Mouse (Mus musculus): Measurements from ENCODE around the gene Col9a3. TPM values are rescaled to one million over a fixed set of nuclear protein-coding genes. Genes with fewer than 3 reads are reported as not detected.

Col9a3 gene
- polyA plus RNA-seq, 1 experiment from 2014 or later, result 11.5 TPM

DNA sequence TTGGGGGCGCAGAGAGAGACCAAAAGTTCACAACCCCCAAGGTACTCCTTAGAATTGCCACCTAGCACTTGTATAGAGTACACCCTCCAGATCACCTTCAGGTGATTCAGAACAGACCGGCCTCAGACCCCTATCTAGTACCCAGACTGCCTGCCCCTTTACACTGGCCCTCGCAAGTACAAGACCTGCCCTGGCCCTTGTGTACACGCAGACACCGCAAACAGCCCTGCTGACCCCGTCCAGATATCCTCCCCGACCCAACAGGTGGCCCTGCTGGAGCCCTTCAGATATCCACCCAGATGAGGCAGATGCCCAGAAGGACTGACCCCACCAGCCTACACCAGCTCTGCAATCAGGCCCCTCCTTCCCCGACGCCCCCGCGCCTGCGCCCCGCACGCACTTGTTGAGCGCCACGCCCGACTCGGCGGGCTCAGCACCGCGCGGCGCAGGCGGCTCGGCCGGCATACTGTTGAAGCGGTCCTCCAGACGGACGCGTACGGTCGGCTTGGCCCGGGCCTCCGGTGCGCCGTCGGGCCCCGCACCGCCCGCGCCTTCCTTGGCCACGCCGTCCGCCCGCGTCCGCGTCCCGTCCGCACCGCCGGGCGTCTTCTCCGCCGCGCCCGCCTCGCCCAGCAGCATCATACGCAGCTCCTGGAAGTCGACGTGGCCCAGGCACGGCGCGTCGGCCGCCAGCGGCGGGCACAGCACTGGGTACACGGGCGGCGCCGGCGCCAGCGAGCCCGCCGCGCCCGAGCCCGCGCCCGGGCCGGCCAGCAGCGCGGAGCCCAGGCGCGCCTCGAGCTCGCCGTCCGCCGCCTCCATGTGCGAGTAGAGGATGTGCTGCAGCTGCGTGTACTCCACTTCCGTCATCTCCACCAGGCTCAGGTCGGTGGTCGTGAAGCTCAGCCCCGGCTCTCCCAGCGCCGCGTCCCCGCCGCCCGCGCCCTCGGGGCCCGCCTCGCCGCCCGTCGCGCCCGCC is 44.3 kb downstream of the Col9a3 start:
- ATAC-seq (replicated peaks; ENCODE audit: insufficient number of reproducible peaks, low FRiP score, low TSS enrichment, low read depth), result peak; percentile 56; the same call in 1 of the 2 replicates
- peak overlapping the region; percentile 18; the same call in 1 of the 2 replicates for H3K9ac ChIP-seq (replicated peaks; ENCODE audit: low read length)
- H3K4me2 ChIP-seq (ENCODE audit: low read depth, low read length), result peak overlapping the region; percentile 41
- H3K27ac ChIP-seq (replicated peaks; ENCODE audit: low read depth, low read length), result no peak overlapping the region
- no peak for DNase-seq (ENCODE audit: low spot score)
- H3K9me3 ChIP-seq (replicated peaks; ENCODE audit: control insufficient read depth, low read length), result peaks cover 8% of the 10 kb centered on the region
- 2% methylated on average over 86 of the region's 112 CpGs for whole genome bisulfite sequencing
- H3K4me1 ChIP-seq (ENCODE audit: control insufficient read depth, insufficient read depth, low read length), result peaks cover 3% of the 10 kb centered on the region; the same call in 1 of the 2 replicates
- peak overlapping the region; percentile 32 for H3K4me3 ChIP-seq (ENCODE audit: low read depth, low read length)
- H3K27me3 ChIP-seq (ENCODE audit: control insufficient read depth, insufficient read depth, low read length), result peaks cover 33% of the 10 kb centered on the region
- H3K36me3 ChIP-seq (replicated peaks; ENCODE audit: control insufficient read depth, insufficient read depth, low read depth, low read length), result no peaks in the 10 kb centered on the region

DNA sequence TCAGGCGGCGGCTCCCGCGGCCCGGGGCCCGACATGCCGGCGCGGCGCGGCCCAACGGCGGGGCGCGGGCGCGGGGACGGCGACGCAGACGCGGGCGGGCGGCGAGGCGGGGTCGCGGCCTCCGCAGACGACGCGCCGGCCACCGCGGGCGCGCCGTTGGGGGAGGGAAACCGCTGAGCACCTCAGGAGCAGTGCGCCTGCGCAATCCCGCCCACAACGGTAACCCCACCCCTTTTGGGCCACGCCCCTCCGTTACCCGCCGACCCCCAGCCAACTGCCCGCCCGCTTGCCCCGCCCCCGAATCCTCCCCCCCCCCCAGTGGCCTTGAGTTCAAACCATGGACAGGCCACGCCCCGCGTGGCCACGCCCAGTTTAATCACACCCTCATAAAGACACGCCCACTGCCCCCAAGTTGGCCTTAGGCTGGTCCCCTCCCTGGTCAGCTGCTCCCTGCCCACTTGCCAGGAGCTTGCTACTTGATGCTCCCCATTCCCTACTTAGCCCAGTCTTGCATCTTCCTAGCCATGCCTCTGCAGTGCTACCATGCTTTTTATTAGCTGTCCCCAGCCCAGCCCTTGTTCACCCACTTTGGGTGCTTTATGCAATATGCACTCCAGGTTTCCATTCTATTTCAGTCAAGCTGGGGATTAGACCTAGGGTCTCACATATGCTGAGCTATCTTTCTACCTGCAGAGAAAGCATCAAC is 45.1 kb downstream of the Col9a3 start, which contains the start of gene Tcfl5:
Tcfl5 (minus strand) TSS at position 154 of the 706 bp plus-strand sequence.
- WGBS, result 0% methylated on average over 2 of the region's 56 CpGs
- Histone ChIP-seq H3K4me2 (ENCODE audit: low read depth, low read length) (peak within 1 kb of the TSS; percentile 41), H3K4me1 (ENCODE audit: control insufficient read depth, insufficient read depth, low read length) (peaks cover 3% of the 10 kb centered on the region; the same call in 1 of the 2 replicates), H3K36me3 (replicated peaks; ENCODE audit: control insufficient read depth, insufficient read depth, low read depth, low read length) (no peaks in the 10 kb centered on the region), H3K4me3 (ENCODE audit: low read depth, low read length) (peak within 1 kb of the TSS; percentile 32), H3K27me3 (ENCODE audit: control insufficient read depth, insufficient read depth, low read length) (peaks cover 33% of the 10 kb centered on the region), H3K9me3 (replicated peaks; ENCODE audit: control insufficient read depth, low read length) (peaks cover 8% of the 10 kb centered on the region), H3K9ac (replicated peaks; ENCODE audit: low read length) (peak within 1 kb of the TSS; percentile 18; the same call in 1 of the 2 replicates), H3K27ac (replicated peaks; ENCODE audit: low read depth, low read length) (no peak within 1 kb of the TSS)
- ATAC-seq (replicated peaks; ENCODE audit: insufficient number of reproducible peaks, low FRiP score, low TSS enrichment, low read depth), result no peak
- DNase-seq (ENCODE audit: low spot score), result no peak

GRCm38 (mm10) chr2:180643626-180644025 is 46.0 kb downstream of the Col9a3 start:
- Histone ChIP-seq H3K4me3 (ENCODE audit: low read depth, low read length) (no peak overlapping the region), H3K36me3 (replicated peaks; ENCODE audit: control insufficient read depth, insufficient read depth, low read depth, low read length) (no peaks in the 10 kb centered on the region), H3K9me3 (replicated peaks; ENCODE audit: control insufficient read depth, low read length) (peaks cover 8% of the 10 kb centered on the region), H3K4me2 (ENCODE audit: low read depth, low read length) (no peak overlapping the region), H3K4me1 (ENCODE audit: control insufficient read depth, insufficient read depth, low read length) (peaks cover 3% of the 10 kb centered on the region; the same call in 1 of the 2 replicates), H3K27me3 (ENCODE audit: control insufficient read depth, insufficient read depth, low read length) (peaks cover 33% of the 10 kb centered on the region), H3K27ac (replicated peaks; ENCODE audit: low read depth, low read length) (no peak overlapping the region), H3K9ac (replicated peaks; ENCODE audit: low read length) (no peak overlapping the region)
- ATAC-seq (replicated peaks; ENCODE audit: insufficient number of reproducible peaks, low FRiP score, low TSS enrichment, low read depth), result no peak
- no peak for DNase-seq (ENCODE audit: low spot score)

DNA sequence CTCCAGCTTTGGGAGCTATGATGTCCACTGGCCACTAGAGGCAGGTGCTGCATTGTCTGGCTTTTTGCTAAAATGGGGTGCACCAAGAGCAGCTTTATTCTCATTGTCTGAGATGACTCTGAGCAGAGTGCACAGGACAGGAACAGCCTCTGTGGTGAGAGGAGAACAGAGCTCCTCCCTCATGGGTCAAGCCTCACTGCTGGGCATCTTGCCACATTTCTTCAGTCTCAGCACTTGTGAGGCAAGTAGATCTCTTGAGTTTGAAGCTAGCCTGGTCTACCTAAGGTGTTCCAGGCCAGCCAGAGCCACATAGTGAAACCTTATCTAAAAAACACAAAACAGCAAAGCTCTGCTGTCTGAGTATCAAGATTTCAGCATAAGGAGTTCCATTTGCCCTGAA is 49.3 kb downstream of the Col9a3 start:
- H3K27me3 ChIP-seq (ENCODE audit: control insufficient read depth, insufficient read depth, low read length), result peaks cover 11% of the 10 kb centered on the region
- no peak overlapping the region for H3K27ac ChIP-seq (replicated peaks; ENCODE audit: low read depth, low read length)
- H3K4me3 ChIP-seq (ENCODE audit: low read depth, low read length), result no peak overlapping the region
- ATAC-seq (replicated peaks; ENCODE audit: insufficient number of reproducible peaks, low FRiP score, low TSS enrichment, low read depth), result no peak
- H3K9me3 ChIP-seq (replicated peaks; ENCODE audit: control insufficient read depth, low read length), result peaks cover 8% of the 10 kb centered on the region
- peaks cover under 1% of the 10 kb centered on the region; the same call in 1 of the 2 replicates for H3K4me1 ChIP-seq (ENCODE audit: control insufficient read depth, insufficient read depth, low read length)
- no peak overlapping the region for H3K4me2 ChIP-seq (ENCODE audit: low read depth, low read length)
- no peak for DNase-seq (ENCODE audit: low spot score)
- no peak overlapping the region for H3K9ac ChIP-seq (replicated peaks; ENCODE audit: low read length)
- no peaks in the 10 kb centered on the region for H3K36me3 ChIP-seq (replicated peaks; ENCODE audit: control insufficient read depth, insufficient read depth, low read depth, low read length)

DNA sequence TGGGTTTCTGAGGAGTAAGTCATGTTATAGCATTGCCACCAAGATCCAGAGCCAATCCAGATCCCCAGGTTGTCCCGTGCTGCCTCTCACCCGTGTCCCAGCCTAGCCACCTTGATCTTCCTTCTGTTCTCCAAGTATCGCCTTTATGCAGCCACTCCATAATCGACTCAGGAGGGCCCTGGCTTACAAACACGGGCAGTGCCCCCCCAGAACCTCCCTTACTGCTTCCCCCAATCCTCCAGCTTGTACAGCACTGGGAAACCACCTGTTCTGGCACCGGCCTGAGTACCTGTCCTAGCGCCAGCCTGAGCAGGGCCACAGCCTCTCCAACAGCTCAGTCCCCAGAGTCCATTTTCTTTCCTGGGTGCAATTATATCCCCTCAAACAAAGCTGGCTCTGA is 57.1 kb downstream of the Col9a3 start:
- Histone ChIP-seq H3K36me3 (replicated peaks; ENCODE audit: control insufficient read depth, insufficient read depth, low read depth, low read length) (no peaks in the 10 kb centered on the region), H3K9ac (replicated peaks; ENCODE audit: low read length) (peak overlapping the region; percentile 25; the same call in 1 of the 2 replicates), H3K4me1 (ENCODE audit: control insufficient read depth, insufficient read depth, low read length) (no peaks in the 10 kb centered on the region), H3K4me2 (ENCODE audit: low read depth, low read length) (no peak overlapping the region), H3K9me3 (replicated peaks; ENCODE audit: control insufficient read depth, low read length) (no peaks in the 10 kb centered on the region), H3K27me3 (ENCODE audit: control insufficient read depth, insufficient read depth, low read length) (no peaks in the 10 kb centered on the region), H3K4me3 (ENCODE audit: low read depth, low read length) (no peak overlapping the region), H3K27ac (replicated peaks; ENCODE audit: low read depth, low read length) (no peak overlapping the region)
- WGBS, result 85% methylated on average over 7 of the region's 7 CpGs
- DNase-seq (ENCODE audit: low spot score), result no peak
- no peak for ATAC-seq (replicated peaks; ENCODE audit: insufficient number of reproducible peaks, low FRiP score, low TSS enrichment, low read depth)

- H3K4me1 ChIP-seq (ENCODE audit: control insufficient read depth, insufficient read depth, low read length), result no peaks in the 10 kb centered on the region
- H3K27ac ChIP-seq (replicated peaks; ENCODE audit: low read depth, low read length), result no peak overlapping the region
- no peak for DNase-seq (ENCODE audit: low spot score)
- no peaks in the 10 kb centered on the region for H3K36me3 ChIP-seq (replicated peaks; ENCODE audit: control insufficient read depth, insufficient read depth, low read depth, low read length)
- no peak overlapping the region for H3K9ac ChIP-seq (replicated peaks; ENCODE audit: low read length)
- no peak overlapping the region for H3K4me2 ChIP-seq (ENCODE audit: low read depth, low read length)
- H3K27me3 ChIP-seq (ENCODE audit: control insufficient read depth, insufficient read depth, low read length), result no peaks in the 10 kb centered on the region
- H3K4me3 ChIP-seq (ENCODE audit: low read depth, low read length), result no peak overlapping the region
- H3K9me3 ChIP-seq (replicated peaks; ENCODE audit: control insufficient read depth, low read length), result no peaks in the 10 kb centered on the region
- ATAC-seq (replicated peaks; ENCODE audit: insufficient number of reproducible peaks, low FRiP score, low TSS enrichment, low read depth), result no peak
- 54% methylated on average over 6 of the region's 6 CpGs for WGBS
These were observed 57.6 kb downstream of the Col9a3 start for GRCm38 (mm10) chr2:180655150-180655549.

DNA sequence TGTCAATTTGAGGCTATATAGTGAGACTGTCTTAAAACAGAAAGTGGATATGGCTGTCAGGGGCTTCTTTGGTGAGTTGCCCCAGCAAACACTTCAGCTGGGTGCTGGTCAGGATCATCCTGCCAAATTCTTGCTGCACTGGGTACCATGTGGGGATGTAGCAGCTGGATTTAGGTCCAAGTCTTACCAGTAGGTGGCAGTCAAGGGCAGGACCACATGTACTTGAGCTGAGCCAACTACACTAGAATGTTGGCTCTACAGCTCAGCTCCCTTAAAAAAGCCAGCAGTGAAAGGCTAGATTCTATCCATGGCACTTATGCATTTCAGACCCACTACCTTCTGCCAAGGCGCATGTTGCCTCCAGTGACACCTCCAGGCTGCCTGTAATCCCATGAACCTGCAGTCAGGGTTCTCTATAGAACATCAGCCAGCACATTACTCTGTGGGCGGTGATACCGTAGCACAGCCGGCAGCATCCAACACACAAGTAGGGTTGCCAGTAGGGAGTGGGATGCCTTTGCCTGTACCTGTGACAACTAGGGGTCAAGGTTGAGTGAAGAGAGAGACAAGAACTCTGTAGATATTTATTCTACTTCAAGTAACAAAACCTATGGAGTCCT is 59.9 kb downstream of the Col9a3 start:
- 71% methylated on average over 4 of the region's 4 CpGs for WGBS
- Histone ChIP-seq H3K4me3 (ENCODE audit: low read depth, low read length) (no peak overlapping the region), H3K36me3 (replicated peaks; ENCODE audit: control insufficient read depth, insufficient read depth, low read depth, low read length) (peaks cover 2% of the 10 kb centered on the region; the same call in 1 of the 2 replicates), H3K27me3 (ENCODE audit: control insufficient read depth, insufficient read depth, low read length) (no peaks in the 10 kb centered on the region), H3K27ac (replicated peaks; ENCODE audit: low read depth, low read length) (no peak overlapping the region), H3K4me1 (ENCODE audit: control insufficient read depth, insufficient read depth, low read length) (no peaks in the 10 kb centered on the region), H3K9me3 (replicated peaks; ENCODE audit: control insufficient read depth, low read length) (no peaks in the 10 kb centered on the region), H3K9ac (replicated peaks; ENCODE audit: low read length) (no peak overlapping the region), H3K4me2 (ENCODE audit: low read depth, low read length) (no peak overlapping the region)
- ATAC-seq (replicated peaks; ENCODE audit: insufficient number of reproducible peaks, low FRiP score, low TSS enrichment, low read depth), result 0 out of 2 replicates have a peak, but pooled peaks have one; percentile 41
- DNase-seq (ENCODE audit: low spot score), result peak; percentile 85

All from embryonic facial prominence, embryonic 11.5 days (tissue).